Mouse (Mus musculus) small intestine, adult 2 months (tissue): ENCODE data around the gene Gm10401.

ENCODE experiments used
- CTCF ChIP-seq: fragments of 200-500 bp; IDR thresholded peaks from 2 replicates; pipeline ENCODE4 v1.5.1; 2012; ENCODE audit warnings: low read depth, mild to moderate bottlenecking, control low read depth, inconsistent platforms, low read length, moderate library complexity, mixed read lengths; ENCODE audit not compliant: insufficient replicate concordance, insufficient read length; ENCODE audit errors: extremely low read depth
- POLR2A ChIP-seq: fragments of 200-500 bp; IDR thresholded peaks from 2 replicates; pipeline ENCODE4 v1.6.1; 2012; ENCODE audit warnings: low read depth, mild to moderate bottlenecking, control low read depth, inconsistent platforms, low read length, moderate library complexity

- TF ChIP-seq CTCF (no peak), POLR2A (no peak)
Measured at GRCm38 (mm10) chr5:115098195-115098594, at the start of gene Gm10401.
